Mouse (Mus musculus) liver, embryonic 14.5 days (tissue): ENCODE results near the gene Hnrnpu.

Experiments
- CTCF ChIP-seq: IDR thresholded peaks from 2 replicates; pipeline ENCODE4 v1.5.1; 2016; ENCODE audit warnings: antibody characterized with exemption, low read depth, control low read depth
- EP300 ChIP-seq: IDR thresholded peaks from 2 replicates; pipeline ENCODE4 v1.6.1; 2016; ENCODE audit warnings: antibody characterized with exemption, low read depth

DNA sequence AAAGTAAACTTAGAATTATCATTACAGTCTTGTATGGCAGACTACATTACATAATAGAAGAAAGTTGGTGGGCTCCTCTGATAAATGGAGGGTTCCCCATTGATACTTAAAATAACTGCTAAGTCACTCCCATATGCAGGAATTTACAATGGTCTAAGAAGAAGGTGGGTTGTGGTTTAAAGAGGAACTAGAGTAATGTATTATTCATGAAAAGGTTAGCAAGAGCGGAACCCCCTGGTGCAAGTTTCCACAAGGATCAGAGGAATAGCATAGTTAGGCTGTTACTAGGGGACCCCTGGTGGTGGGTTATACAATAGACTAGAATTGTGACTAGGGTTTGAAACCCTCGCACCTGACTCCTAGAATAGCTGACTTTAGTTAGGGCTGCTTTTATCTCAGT, 23.1 kb upstream of the Hnrnpu start:
- TF ChIP-seq EP300 (no peak), CTCF (no peak)
